Comparison of ENCODE assay signal across 20 mouse cellular contexts in genomic region chr1:161868413-161868812, GRCm38 (mm10). TPM values are rescaled to one million over a fixed set of nuclear protein-coding genes. Genes with fewer than 3 reads are reported as not detected.
DNase-seq lines count a peak whose midpoint lies in the region; ATAC-seq and TF ChIP-seq lines count a peak whose summit lies in the region.
"Had no signal": no experiment of that assay in that cellular context is flagged by ENCODE, and none has a peak within 500 bp of the region (broad histone marks: within the 10 kb centered on the region; RNA-seq: fewer than 3 reads in every experiment).

No protein-coding gene starts in this region.

- ATAC-seq in liver, embryonic 12.5 days, result no peak
- ATAC-seq in liver, postnatal 0 days, result no peak
- ATAC-seq: forebrain, embryonic 13.5 days; forebrain, postnatal 0 days; hindbrain, embryonic 16.5 days; intestine, postnatal 0 days had no signal

- H3K4me3 ChIP-seq in liver, embryonic 12.5 days, result no peak overlapping the region
- no peak overlapping the region for H3K4me3 ChIP-seq in liver, postnatal 0 days (ENCODE audit: low read depth, low read length)
- H3K4me3 ChIP-seq: embryonic facial prominence, embryonic 13.5 days; forebrain, embryonic 13.5 days; heart, embryonic 13.5 days; hindbrain, embryonic 12.5 days had no signal

- no peaks in the 10 kb centered on the region for H3K36me3 ChIP-seq in liver, embryonic 12.5 days
- no peaks in the 10 kb centered on the region; the same call in 1 of the 2 replicates for H3K36me3 ChIP-seq in liver, postnatal 0 days (replicated peaks; ENCODE audit: insufficient read depth, low read length)
- H3K36me3 ChIP-seq: embryonic facial prominence, embryonic 13.5 days; heart, embryonic 13.5 days; hindbrain, embryonic 12.5 days had no signal

- TF ChIP-seq CTCF in liver, postnatal 0 days (IDR thresholded peaks at IDR 0.05; ENCODE audit: low read depth), result no peak

- H3K4me2 ChIP-seq in liver, embryonic 12.5 days, result no peak overlapping the region
- no peak overlapping the region for H3K4me2 ChIP-seq in liver, postnatal 0 days (ENCODE audit: low read depth, low read length)
- H3K4me2 ChIP-seq: embryonic facial prominence, embryonic 13.5 days; forebrain, embryonic 13.5 days; heart, embryonic 13.5 days; hindbrain, embryonic 12.5 days had no signal

- TF ChIP-seq EP300 in liver, postnatal 0 days (IDR thresholded peaks at IDR 0.05; ENCODE audit: low read depth), result no peak

- H3K27me3 ChIP-seq in liver, embryonic 12.5 days (replicated peaks), result no peaks in the 10 kb centered on the region
- H3K27me3 ChIP-seq in liver, postnatal 0 days (ENCODE audit: insufficient read depth, low read length), result no peaks in the 10 kb centered on the region
- H3K27me3 ChIP-seq: embryonic facial prominence, embryonic 13.5 days; forebrain, embryonic 13.5 days; heart, embryonic 13.5 days; hindbrain, embryonic 12.5 days had no signal

- peak overlapping the region; percentile 25; the same call in 1 of the 2 replicates for H3K27ac ChIP-seq in liver, embryonic 12.5 days
- no peak overlapping the region for H3K27ac ChIP-seq in liver, postnatal 0 days (ENCODE audit: low read depth)
- H3K27ac ChIP-seq: embryonic facial prominence, embryonic 13.5 days; forebrain, embryonic 13.5 days; heart, embryonic 13.5 days; hindbrain, embryonic 12.5 days had no signal

- H3K9me3 ChIP-seq in liver, embryonic 12.5 days (replicated peaks), result no peaks in the 10 kb centered on the region
- H3K9me3 ChIP-seq in liver, postnatal 0 days (ENCODE audit: low read length), result no peaks in the 10 kb centered on the region
- H3K9me3 ChIP-seq: embryonic facial prominence, embryonic 13.5 days; forebrain, embryonic 13.5 days; heart, embryonic 13.5 days; hindbrain, embryonic 12.5 days had no signal

- H3K4me1 ChIP-seq in liver, embryonic 12.5 days, result peaks cover 33% of the 10 kb centered on the region
- H3K4me1 ChIP-seq in liver, postnatal 0 days (ENCODE audit: insufficient read depth), result peaks cover 6% of the 10 kb centered on the region; the same call in 1 of the 2 replicates
- H3K4me1 ChIP-seq: forebrain, embryonic 13.5 days; hindbrain, embryonic 12.5 days had no signal

- peak; percentile 5 to 24 for DNase-seq in adrenal gland, postnatal 36 days
- no peak for DNase-seq in adrenal gland, postnatal 25 days
- DNase-seq in liver, postnatal 0 days, result no peak
- DNase-seq in 3T3-L1 (ENCODE audit: low read depth, low spot score), result peak; percentile 24
- peak; percentile 26 for DNase-seq in R1 (ENCODE audit: low read depth, low spot score)
- DNase-seq in neural tube, embryonic 10.5 days (ENCODE audit: extremely low spot score, low spot score), result no peak
- DNase-seq: adrenal gland, adult 8-10 months; cerebellum, adult 2 months; cerebellum, postnatal 10 days; embryo, embryonic 11 days; forebrain, postnatal 0 days; gastrocnemius, postnatal 14 days; heart, postnatal 36 days had no signal

- H3K9ac ChIP-seq in liver, embryonic 12.5 days, result no peak overlapping the region
- no peak overlapping the region for H3K9ac ChIP-seq in liver, postnatal 0 days (replicated peaks)
- H3K9ac ChIP-seq: embryonic facial prominence, embryonic 13.5 days; forebrain, embryonic 13.5 days; forebrain, postnatal 0 days; heart, embryonic 13.5 days; hindbrain, embryonic 12.5 days had no signal

RNA-seq across cellular contexts. Expression of gene Suco, which starts 8.1 kb away (rescaled TPM):
- 10 to 100 TPM; 46.0 to 55.5 TPM for total RNA-seq in adrenal gland, postnatal 36 days (2021)
- 42.4 and 46.8 TPM in 2 replicates for total RNA-seq in adrenal gland, postnatal 25 days (2021)
- 13.3 and 16.3 TPM in 2 replicates for polyA plus RNA-seq in liver, embryonic 12.5 days (2016; fragmentation: Nextera tagmentation; extraction: Ambion mirVana)
- 6.3 and 8.6 TPM in 2 replicates for polyA plus RNA-seq in liver, postnatal 0 days (2015; fragmentation: Nextera tagmentation; extraction: Ambion mirVana)

Comparison
In these comparisons a context has a peak if more than half of its experiments do, and no peak if none do; other contexts are left out.
1. DNase-seq: peak in adrenal gland, postnatal 36 days (2 of 2), 3T3-L1 (single experiment) and R1 (single experiment); none in adrenal gland, postnatal 25 days (single experiment), liver, postnatal 0 days (single experiment) and neural tube, embryonic 10.5 days (single experiment).